Mouse (Mus musculus): ENCODE data around the gene Ndufs7.

GRCm38 (mm10) chr10:80276238-80276637 lies 27.3 kb downstream of the Ndufs7 start:
- TF ChIP-seq GATA1 (IDR thresholded peaks at IDR 0.05; ENCODE audit: borderline replicate concordance, low read length) = no peak
- TF ChIP-seq FLI1 (IDR thresholded peaks at IDR 0.05; ENCODE audit: low read length) = no peak

Measured in megakaryocyte, embryonic 14.5 days (primary cell).